Mouse (Mus musculus) CH12.LX (cell line): Measurements from ENCODE around the gene Cox19. TPM values are rescaled to one million over a fixed set of nuclear protein-coding genes. Genes with fewer than 3 reads are reported as not detected.
A peak's percentile ranks its signal among the peaks of the same experiment; 100 is the strongest.

Experiments
- DNase-seq: peaks from one replicate; pipeline ENCODE4 v3.0.0-alpha.2; 2013; ENCODE audit errors: extremely low read depth
- H3K27ac ChIP-seq: 2 replicates; pipeline ENCODE4 v1.5.1; 2012; ENCODE audit warnings: low read depth, mild to moderate bottlenecking, control low read depth, moderate library complexity; ENCODE audit not compliant: insufficient read depth
- H3K27me3 ChIP-seq: replicated peaks from 2 replicates; pipeline ENCODE3; 2012; ENCODE audit warnings: inconsistent platforms
- H3K36me3 ChIP-seq, 2 experiments: replicated peaks in 1 of 2; 2 replicates each; pipeline versions ENCODE3 to v1.6.1; 2012; ENCODE audit warnings: inconsistent platforms in 1 of 2, low read length in 1 of 2, mild to moderate bottlenecking in 1 of 2, mixed read lengths in 1 of 2, moderate library complexity in 1 of 2; ENCODE audit not compliant: control insufficient read depth in 1 of 2, insufficient read depth in 1 of 2
- H3K4me1 ChIP-seq, 2 experiments: 2 replicates each; pipeline ENCODE4 v1.6.1; 2012; ENCODE audit warnings: inconsistent platforms in 1 of 2, moderate library complexity in 1 of 2; ENCODE audit not compliant: insufficient read depth in 2 of 2, control insufficient read depth in 1 of 2
- H3K4me2 ChIP-seq: 2 replicates; pipeline ENCODE4 v1.6.1; 2012; ENCODE audit warnings: low read depth, mild to moderate bottlenecking, control low read depth; ENCODE audit not compliant: poor library complexity, insufficient read depth, severe bottlenecking
- H3K4me3 ChIP-seq, 3 experiments: fragments of 150-350 bp in 1 of 3; sonication (generic) in 1 of 3; replicated peaks in 1 of 3; 2 replicates each; pipeline versions ENCODE3 to v1.5.1; 2011 to 2012; ENCODE audit warnings: low read depth in 2 of 3, low read length in 2 of 3, mild to moderate bottlenecking in 2 of 3, moderate library complexity in 2 of 3, control low read depth in 1 of 3, improper control_type of control experiment in 1 of 3, inconsistent platforms in 1 of 3, mixed read lengths in 1 of 3; ENCODE audit not compliant: poor library complexity in 1 of 3
- H3K79me2 ChIP-seq: replicated peaks from 2 replicates; pipeline ENCODE4 v1.6.1; 2012; ENCODE audit warnings: mild to moderate bottlenecking, moderate library complexity; ENCODE audit not compliant: control insufficient read depth, poor library complexity, insufficient read depth, severe bottlenecking; ENCODE audit errors: extremely low read depth
- H3K9ac ChIP-seq: 2 replicates; pipeline ENCODE4 v1.6.1; 2012; ENCODE audit warnings: low read depth, mild to moderate bottlenecking, control low read depth, moderate library complexity; ENCODE audit not compliant: insufficient read depth
- H3K9me3 ChIP-seq: replicated peaks from 2 replicates; pipeline ENCODE3; 2012; ENCODE audit warnings: low read length, inconsistent platforms, mixed read lengths
- BHLHE40 ChIP-seq: IDR thresholded peaks from 2 replicates; pipeline ENCODE4 v1.6.1; 2011; ENCODE audit warnings: mild to moderate bottlenecking, low read depth, low read length, improper control_type of control experiment
- CHD1 ChIP-seq: IDR thresholded peaks from 2 replicates; pipeline ENCODE4 v1.6.1; 2012; ENCODE audit warnings: low read depth, low read length, improper control_type of control experiment, inconsistent platforms
- CHD2 ChIP-seq: IDR thresholded peaks from 2 replicates; pipeline ENCODE4 v1.6.1; 2011; ENCODE audit warnings: low read length, improper control_type of control experiment
- CTCF ChIP-seq, 2 experiments: IDR thresholded peaks in 1 of 2; conservative IDR thresholded peaks in 1 of 2; 2 replicates each; pipeline ENCODE4 v1.5.1; 2011 to 2012; ENCODE audit warnings: low read depth in 2 of 2, low read length in 2 of 2, improper control_type of control experiment in 1 of 2, inconsistent platforms in 1 of 2, mild to moderate bottlenecking in 1 of 2, moderate library complexity in 1 of 2
- E2F4 ChIP-seq: IDR thresholded peaks from 2 replicates; pipeline ENCODE4 v1.6.1; 2011; ENCODE audit warnings: low read depth, low read length, improper control_type of control experiment; ENCODE audit not compliant: insufficient replicate concordance
- ELF1 ChIP-seq: IDR thresholded peaks from 2 replicates; pipeline ENCODE4 v1.6.1; 2014; ENCODE audit warnings: low read depth, mild to moderate bottlenecking, inconsistent platforms, low read length, improper control_type of control experiment
- EP300 ChIP-seq: IDR thresholded peaks from 2 replicates; pipeline ENCODE4 v1.6.1; 2011; ENCODE audit warnings: low read length, improper control_type of control experiment
- ETS1 ChIP-seq: conservative IDR thresholded peaks from 2 replicates; pipeline ENCODE4 v1.6.1; 2012; ENCODE audit warnings: low read depth, mild to moderate bottlenecking, inconsistent platforms, low read length, improper control_type of control experiment, moderate library complexity
- GABPA ChIP-seq: IDR thresholded peaks from 2 replicates; pipeline ENCODE4 v1.6.1; 2012; ENCODE audit warnings: low read depth, low read length, improper control_type of control experiment, inconsistent platforms; ENCODE audit not compliant: insufficient replicate concordance
- HCFC1 ChIP-seq: IDR thresholded peaks from 2 replicates; pipeline ENCODE4 v1.6.1; 2012; ENCODE audit warnings: low read depth, mild to moderate bottlenecking, inconsistent platforms, low read length, improper control_type of control experiment
- IRF4 ChIP-seq: IDR thresholded peaks from 2 replicates; pipeline ENCODE4 v1.6.1; 2014; ENCODE audit warnings: low read depth, mild to moderate bottlenecking, inconsistent platforms, low read length, improper control_type of control experiment
- JUN ChIP-seq: IDR thresholded peaks from 2 replicates; pipeline ENCODE4 v1.6.1; 2011; ENCODE audit warnings: low read depth, mild to moderate bottlenecking, low read length, improper control_type of control experiment, moderate library complexity; ENCODE audit not compliant: insufficient read depth
- JUND ChIP-seq: conservative IDR thresholded peaks from 2 replicates; pipeline ENCODE4 v1.6.1; 2011; ENCODE audit warnings: low read depth, low read length, improper control_type of control experiment
- KAT2A ChIP-seq: IDR thresholded peaks from 2 replicates; pipeline ENCODE4 v1.6.1; 2012; ENCODE audit warnings: low read length, improper control_type of control experiment, inconsistent platforms; ENCODE audit not compliant: insufficient replicate concordance
- MAFK ChIP-seq: IDR thresholded peaks from 2 replicates; pipeline ENCODE4 v1.6.1; 2011; ENCODE audit warnings: low read length, improper control_type of control experiment; ENCODE audit not compliant: insufficient replicate concordance
- MAX ChIP-seq: IDR thresholded peaks from 2 replicates; pipeline ENCODE4 v1.6.1; 2011; ENCODE audit warnings: low read length, improper control_type of control experiment
- MAZ ChIP-seq: IDR thresholded peaks from 2 replicates; pipeline ENCODE4 v1.6.1; 2012; ENCODE audit warnings: low read depth, mild to moderate bottlenecking, inconsistent platforms, low read length, improper control_type of control experiment, moderate library complexity
- MEF2A ChIP-seq: IDR thresholded peaks from 2 replicates; pipeline ENCODE4 v1.6.1; 2014; ENCODE audit warnings: low read depth, mild to moderate bottlenecking, inconsistent platforms, low read length, improper control_type of control experiment, borderline replicate concordance
- MXI1 ChIP-seq: IDR thresholded peaks from 2 replicates; pipeline ENCODE4 v1.6.1; 2011; ENCODE audit warnings: mild to moderate bottlenecking, low read depth, low read length, improper control_type of control experiment
- MYC ChIP-seq: IDR thresholded peaks from 2 replicates; pipeline ENCODE4 v1.6.1; 2011; ENCODE audit warnings: low read depth, mild to moderate bottlenecking, improper control_type of control experiment, low read length
- NELFE ChIP-seq: IDR thresholded peaks from 2 replicates; pipeline ENCODE4 v1.6.1; 2011; ENCODE audit warnings: low read depth, low read length, improper control_type of control experiment
- NRF1 ChIP-seq: IDR thresholded peaks from 2 replicates; pipeline ENCODE4 v1.6.1; 2014; ENCODE audit warnings: low read depth, mild to moderate bottlenecking, inconsistent platforms, low read length, improper control_type of control experiment, moderate library complexity
- PAX5 ChIP-seq: IDR thresholded peaks from 2 replicates; pipeline ENCODE4 v1.6.1; 2012; ENCODE audit warnings: low read length, inconsistent platforms, mixed read lengths
- POLR2A ChIP-seq: IDR thresholded peaks from 2 replicates; pipeline ENCODE4 v1.6.1; 2011; ENCODE audit warnings: low read depth, mild to moderate bottlenecking, improper control_type of control experiment, low read length
- POLR2AphosphoS2 ChIP-seq: IDR thresholded peaks from 2 replicates; pipeline ENCODE4 v1.6.1; 2011; ENCODE audit warnings: low read depth, low read length, improper control_type of control experiment
- RAD21 ChIP-seq: IDR thresholded peaks from 2 replicates; pipeline ENCODE4 v1.6.1; 2011; ENCODE audit warnings: low read depth, mild to moderate bottlenecking, low read length, improper control_type of control experiment, moderate library complexity
- RCOR1 ChIP-seq: conservative IDR thresholded peaks from 2 replicates; pipeline ENCODE4 v1.6.1; 2012; ENCODE audit warnings: low read depth, mild to moderate bottlenecking, inconsistent platforms, low read length, improper control_type of control experiment
- SIN3A ChIP-seq: IDR thresholded peaks from 2 replicates; pipeline ENCODE4 v1.6.1; 2012; ENCODE audit warnings: low read length, improper control_type of control experiment, inconsistent platforms
- SMC3 ChIP-seq: IDR thresholded peaks from 2 replicates; pipeline ENCODE4 v1.6.1; 2011; ENCODE audit warnings: low read depth, low read length, improper control_type of control experiment
- TBP ChIP-seq: conservative IDR thresholded peaks from 2 replicates; pipeline ENCODE4 v1.6.1; 2011; ENCODE audit warnings: low read depth, low read length, improper control_type of control experiment
- TCF12 ChIP-seq: IDR thresholded peaks from 2 replicates; pipeline ENCODE4 v1.6.1; 2014; ENCODE audit warnings: low read depth, mild to moderate bottlenecking, inconsistent platforms, low read length, improper control_type of control experiment
- UBTF ChIP-seq: IDR thresholded peaks from 2 replicates; pipeline ENCODE4 v1.6.1; 2012; ENCODE audit warnings: low read depth, mild to moderate bottlenecking, inconsistent platforms, low read length, improper control_type of control experiment, moderate library complexity
- USF1 ChIP-seq: IDR thresholded peaks from 2 replicates; pipeline ENCODE4 v1.6.1; 2014; ENCODE audit warnings: low read depth, mild to moderate bottlenecking, inconsistent platforms, low read length, improper control_type of control experiment
- USF2 ChIP-seq: conservative IDR thresholded peaks from 2 replicates; pipeline ENCODE4 v1.6.1; 2011; ENCODE audit warnings: low read depth, low read length, improper control_type of control experiment
- ZC3H11A ChIP-seq: IDR thresholded peaks from 2 replicates; pipeline ENCODE4 v1.6.1; 2012; ENCODE audit warnings: low read depth, mild to moderate bottlenecking, inconsistent platforms, low read length, improper control_type of control experiment
- ZKSCAN1 ChIP-seq: IDR thresholded peaks from 2 replicates; pipeline ENCODE4 v1.6.1; 2012; ENCODE audit warnings: low read depth, inconsistent platforms, low read length, improper control_type of control experiment, borderline replicate concordance
- ZMIZ1 ChIP-seq: IDR thresholded peaks from 2 replicates; pipeline ENCODE4 v1.6.1; 2012; ENCODE audit warnings: low read depth, mild to moderate bottlenecking, inconsistent platforms, low read length, improper control_type of control experiment
- ZNF384 ChIP-seq: IDR thresholded peaks from 2 replicates; pipeline ENCODE4 v1.6.1; 2012; ENCODE audit warnings: low read depth, low read length, improper control_type of control experiment, inconsistent platforms
- dilution Hi-C: fragments of 300-500 bp; cut with MboI; formaldehyde crosslinking; loops from 2 replicates; pipeline ENCODE4 v1.14.3; 2020; ENCODE audit warnings: low sequenced_read_pairs; ENCODE audit not compliant: extremely low pct_unique_long_range_greater_than_20kb, extremely low pct_ligation_motif_present
- in situ Hi-C: fragments of 300-500 bp; cut with MboI; formaldehyde crosslinking; loops from 3 replicates; pipeline ENCODE4 v1.14.3; 2019; ENCODE audit warnings: low sequenced_read_pairs, low pct_ligation_motif_present, low pct_unique_long_range_greater_than_20kb, mixed read lengths
- polyA plus RNA-seq: library from polyadenylated mRNA; unstranded; fragments of >175 nt; gene quantifications from 2 replicates; pipeline ENCODE4 v1.2.1, GENCODE M21; 2012; ENCODE audit warnings: low read depth; ENCODE audit not compliant: insufficient read length
- total RNA-seq, 2 experiments: library from RNA; depleted of rRNA; stranded (reverse); fragments of 300-350 nt in 1 of 2; fragments of >200 nt in 1 of 2; gene quantifications; 2 replicates each; pipeline ENCODE4 v1.2.3; 2012 to 2014

Gene Cox19
- total and polyA plus RNA-seq, 3 experiments, result 30.1 to 70.1 (median 32.1) TPM

DNA sequence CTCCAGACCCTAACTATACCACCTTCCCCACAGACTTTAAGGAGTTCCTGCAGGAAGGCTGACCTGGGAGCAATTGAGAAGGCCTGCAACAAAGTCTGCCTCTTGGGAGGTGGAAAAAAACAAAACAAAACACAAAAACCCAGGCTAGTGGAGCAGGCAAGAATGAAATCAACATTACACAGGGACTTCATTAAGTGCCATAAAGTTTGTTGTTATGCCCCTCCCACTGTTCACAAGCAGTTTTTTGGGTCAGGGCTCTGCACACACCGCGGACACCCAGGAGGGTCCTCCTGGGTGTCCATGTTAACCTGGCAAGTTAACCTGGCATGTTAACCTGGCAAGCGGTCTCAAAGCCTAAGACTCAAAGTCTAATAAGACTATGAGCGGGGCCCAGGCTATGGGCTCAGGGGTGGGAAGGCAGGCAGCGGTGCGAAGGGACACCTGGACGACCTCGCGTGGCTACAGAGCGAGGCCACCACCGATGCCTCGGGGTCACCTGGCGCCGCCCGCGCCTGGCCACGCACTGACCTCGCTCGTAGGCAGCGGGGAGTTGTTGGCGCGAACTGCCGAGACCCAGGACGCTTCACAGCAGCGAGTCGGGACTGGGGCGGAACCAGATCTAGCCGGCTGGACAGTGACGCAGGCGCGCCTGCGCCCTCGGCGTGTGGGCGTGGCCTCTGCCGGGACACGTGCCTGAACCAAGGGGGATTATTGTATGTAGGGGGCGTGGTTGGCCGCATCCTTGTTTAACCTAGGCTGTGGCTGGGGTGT lies 20.6 kb upstream of the Cox19 start:
- H3K4me2 ChIP-seq, result peak overlapping the region; percentile 57
- peak overlapping the region; percentile 51 for H3K9ac ChIP-seq
- H3K79me2 ChIP-seq, result no peaks in the 10 kb centered on the region
- in situ Hi-C loops, result loop anchor here (25.0 kb wide), 1 partner anchor 90 kb away; the partner anchor contains the start of gene 3110082I17Rik
- peaks cover 7 to 20% of the 10 kb centered on the region in 2 experiments for H3K4me1 ChIP-seq
- H3K4me3 ChIP-seq, result peak overlapping the region; percentile 31 to 83 (median 41)
- H3K27ac ChIP-seq, result no peak overlapping the region
- H3K27me3 ChIP-seq, result no peaks in the 10 kb centered on the region
- TF ChIP-seq E2F4 (no peak), CTCF (conservative IDR thresholded peaks at IDR 0.05 in 1 of 2, IDR thresholded peaks at IDR 0.05 in 1 of 2; ENCODE audit: low read depth in 2 of 2, low read length in 2 of 2) (no peak), ZC3H11A (no peak), ZKSCAN1 (no peak), USF1 (peak; percentile 78), SIN3A (peak; percentile 34; the same call in 1 of the 2 replicates), ELF1 (0 out of 2 replicates have a peak, but pooled peaks have one; percentile 35), MAZ (no peak), RCOR1 (no peak), CHD1 (no peak), PAX5 (no peak), POLR2A (peak; percentile 49), MYC (peak; percentile 60; the same call in 1 of the 2 replicates), BHLHE40 (peak; percentile 92), RAD21 (no peak), MAFK (no peak), KAT2A (no peak), TBP (no peak), GABPA (no peak), UBTF (no peak), MXI1 (peak; percentile 95), USF2 (peak; percentile 35; the same call in 1 of the 2 replicates), JUN (no peak), TCF12 (peak; percentile 46; the same call in 1 of the 2 replicates), MEF2A (no peak), HCFC1 (no peak), EP300 (no peak), SMC3 (no peak), POLR2AphosphoS2 (no peak), NELFE (peak; percentile 53), IRF4 (no peak), NRF1 (peak; percentile 85), ETS1 (no peak), ZNF384 (no peak), CHD2 (no peak), MAX (peak; percentile 75; the same call in 1 of the 2 replicates), JUND (no peak), ZMIZ1 (no peak)
- peaks cover 0 to 35% of the 10 kb centered on the region in 2 experiments for H3K36me3 ChIP-seq
- DNase-seq, result peak; percentile 45
- H3K9me3 ChIP-seq, result no peaks in the 10 kb centered on the region
- dilution Hi-C loops, result no loop called here
